Mouse (Mus musculus) CD8-positive naive resting alpha-beta T cell, adult 2 months (primary cell): ENCODE measurements around the gene Ppl.
A peak's percentile ranks its signal among the peaks of the same experiment; 100 is the strongest.

Experiments
- DNase-seq, 2 experiments: peaks; one replicate each; pipeline ENCODE4 v3.0.0; 2022; ENCODE audit warnings: low read depth in 2 of 2, low spot score in 2 of 2

The Ppl gene

GRCm38 (mm10) chr16:5130196-5130595, 2.0 kb downstream of the Ppl start:
- DNase-seq: no peak

GRCm38 (mm10) chr16:5123476-5123875, 8.7 kb downstream of the Ppl start:
- DNase-seq: no peak

- DNase-seq: no peak
Observed at GRCm38 (mm10) chr16:5119845-5120244, 12.4 kb downstream of the Ppl start.

GRCm38 (mm10) chr16:5119385-5119784, 12.8 kb downstream of the Ppl start:
- no peak for DNase-seq

GRCm38 (mm10) chr16:5113582-5113981, 18.6 kb downstream of the Ppl start:
- no peak for DNase-seq

GRCm38 (mm10) chr16:5113002-5113550, 19.1 kb downstream of the Ppl start:
- DNase-seq: no peak

- no peak for DNase-seq
Observed at GRCm38 (mm10) chr16:5111021-5111420, 21.2 kb downstream of the Ppl start.

- no peak for DNase-seq
Observed at GRCm38 (mm10) chr16:5109877-5110276, 22.3 kb downstream of the Ppl start.

GRCm38 (mm10) chr16:5101000-5101399, 31.2 kb downstream of the Ppl start:
- DNase-seq: no peak

- no peak for DNase-seq
Observed at GRCm38 (mm10) chr16:5096504-5096903, 35.7 kb downstream of the Ppl start.

- no peak for DNase-seq
Observed at GRCm38 (mm10) chr16:5093285-5093684, 38.9 kb downstream of the Ppl start.

- DNase-seq: no peak
Observed at GRCm38 (mm10) chr16:5089021-5089420, 43.2 kb downstream of the Ppl start.

- no peak for DNase-seq
Observed at GRCm38 (mm10) chr16:5086179-5086578, 46.0 kb downstream of the Ppl start.

GRCm38 (mm10) chr16:5085196-5085595, 47.0 kb downstream of the Ppl start:
- no peak for DNase-seq

GRCm38 (mm10) chr16:5074341-5074740, 57.9 kb downstream of the Ppl start:
- DNase-seq: no peak

GRCm38 (mm10) chr16:5071974-5072373, 60.2 kb downstream of the Ppl start:
- DNase-seq: no peak

- no peak for DNase-seq
Observed at GRCm38 (mm10) chr16:5070321-5070720, 61.9 kb downstream of the Ppl start.

GRCm38 (mm10) chr16:5063472-5063871, 68.7 kb downstream of the Ppl start:
- no peak for DNase-seq

- no peak for DNase-seq
Observed at GRCm38 (mm10) chr16:5058114-5058513, 74.1 kb downstream of the Ppl start.

GRCm38 (mm10) chr16:5050251-5051110, 81.7 kb downstream of the Ppl start:
- DNase-seq: peak; percentile 85

- peak; percentile 98 to 99 for DNase-seq
Observed at GRCm38 (mm10) chr16:5049774-5050234, 82.4 kb downstream of the Ppl start, which contains the start of the genes Glyr1 and Ubn1. Gene Glyr1 (minus strand): TSS chr16:5049863. Gene Ubn1 (plus strand): TSS chr16:5050057.

- DNase-seq: no peak
Observed at GRCm38 (mm10) chr16:5049182-5049773, 82.9 kb downstream of the Ppl start.
